ENCODE assay signal across 12 mouse cellular contexts in the genomic region with DNA sequence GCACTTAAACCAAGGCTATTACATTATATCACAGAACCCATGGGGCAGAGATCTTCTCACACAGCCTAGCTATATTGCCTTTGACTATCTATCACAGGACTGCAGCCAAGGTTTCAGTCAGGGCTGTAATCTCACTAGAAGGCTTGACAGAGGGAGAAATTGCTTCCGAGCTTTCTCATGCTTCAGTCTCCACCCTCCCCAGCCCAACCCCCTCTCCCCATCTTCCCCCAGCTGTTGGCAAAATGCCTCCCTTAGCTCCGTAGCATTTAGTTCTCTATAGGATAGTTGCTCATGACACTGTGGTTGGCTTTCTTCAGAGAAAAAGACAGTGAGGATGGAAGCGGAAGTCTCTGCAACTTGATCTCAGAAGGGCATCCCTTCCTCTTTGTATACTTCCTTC. TPM values are rescaled to one million over a fixed set of nuclear protein-coding genes. Genes with fewer than 3 reads are reported as not detected.
DNase-seq lines count a peak whose midpoint lies in the region; ATAC-seq and TF ChIP-seq lines count a peak whose summit lies in the region.
"Had no signal": no experiment of that assay in that cellular context is flagged by ENCODE, and none has a peak within 500 bp of the region (broad histone marks: within the 10 kb centered on the region; RNA-seq: fewer than 3 reads in every experiment).

No protein-coding gene starts in this region.

- TF ChIP-seq POLR2A in limb, embryonic 14.5 days (IDR thresholded peaks at IDR 0.05; ENCODE audit: borderline replicate concordance, extremely low read depth, insufficient read depth, insufficient read length) = no peak

- no peak for DNase-seq in embryonic facial prominence, embryonic 10.5 days (ENCODE audit: low spot score)
- peak; percentile 61 for DNase-seq in limb, embryonic 14.5 days (ENCODE audit: low spot score)
- no peak for DNase-seq in limb, embryonic 10.5 days (ENCODE audit: low spot score)
- DNase-seq in naive thymus-derived CD4-positive, alpha-beta T cell, adult 2 months (ENCODE audit: low read depth) = peak; percentile 60
- DNase-seq in ovary, postnatal 10 days (ENCODE audit: low spot score) = no peak
- no peak for DNase-seq in urinary bladder, postnatal 10 days (ENCODE audit: low spot score)
- DNase-seq: adrenal gland, postnatal 10 days; cerebellum, adult 8-10 months; kidney, adult 11 months had no signal

- H3K9ac ChIP-seq in embryonic facial prominence, embryonic 13.5 days = no peak overlapping the region
- no peak overlapping the region for H3K9ac ChIP-seq in limb, embryonic 14.5 days (ENCODE audit: low read depth, low read length, severe bottlenecking)
- H3K9ac ChIP-seq in liver, embryonic 12.5 days = no peak overlapping the region
- H3K9ac ChIP-seq: neural tube, embryonic 15.5 days had no signal

- no peaks in the 10 kb centered on the region for H3K27me3 ChIP-seq in embryonic facial prominence, embryonic 13.5 days
- no peaks in the 10 kb centered on the region for H3K27me3 ChIP-seq in embryonic facial prominence, embryonic 10.5 days (replicated peaks; ENCODE audit: low read depth, poor library complexity, severe bottlenecking)
- no peaks in the 10 kb centered on the region for H3K27me3 ChIP-seq in limb, embryonic 14.5 days (ENCODE audit: control insufficient read depth, insufficient read depth, low read length)
- no peaks in the 10 kb centered on the region for H3K27me3 ChIP-seq in limb, embryonic 10.5 days (ENCODE audit: low read depth, poor library complexity, severe bottlenecking)
- H3K27me3 ChIP-seq in liver, embryonic 12.5 days (replicated peaks) = no peaks in the 10 kb centered on the region
- H3K27me3 ChIP-seq: neural tube, embryonic 15.5 days had no signal

- H3K27ac ChIP-seq in embryonic facial prominence, embryonic 13.5 days = peak overlapping the region; percentile 24; the same call in 1 of the 2 replicates
- no peak overlapping the region for H3K27ac ChIP-seq in embryonic facial prominence, embryonic 10.5 days (replicated peaks)
- no peak overlapping the region; the same call in 1 of the 2 replicates for H3K27ac ChIP-seq in limb, embryonic 14.5 days (replicated peaks; ENCODE audit: low read depth, low read length)
- no peak overlapping the region for H3K27ac ChIP-seq in limb, embryonic 10.5 days
- no peak overlapping the region for H3K27ac ChIP-seq in liver, embryonic 12.5 days
- H3K27ac ChIP-seq: neural tube, embryonic 15.5 days had no signal

- WGBS in embryonic facial prominence, embryonic 13.5 days = 35% methylated on average over 3 of the region's 3 CpGs
- 77% methylated on average over 3 of the region's 3 CpGs for WGBS in embryonic facial prominence, embryonic 10.5 days
- WGBS in limb, embryonic 14.5 days = 49% methylated on average over 3 of the region's 3 CpGs
- WGBS in limb, embryonic 10.5 days = 70% methylated on average over 3 of the region's 3 CpGs
- 14% methylated on average over 3 of the region's 3 CpGs for WGBS in liver, embryonic 12.5 days (ENCODE audit: insufficient replicate concordance)

- H3K4me2 ChIP-seq in embryonic facial prominence, embryonic 13.5 days = no peak overlapping the region
- no peak overlapping the region for H3K4me2 ChIP-seq in limb, embryonic 14.5 days (replicated peaks; ENCODE audit: low read depth, low read length, severe bottlenecking)
- peak overlapping the region; percentile 15; the same call in 1 of the 2 replicates for H3K4me2 ChIP-seq in liver, embryonic 12.5 days
- H3K4me2 ChIP-seq: neural tube, embryonic 15.5 days had no signal

- peaks cover 20% of the 10 kb centered on the region for H3K36me3 ChIP-seq in embryonic facial prominence, embryonic 13.5 days
- peaks cover 25% of the 10 kb centered on the region for H3K36me3 ChIP-seq in embryonic facial prominence, embryonic 10.5 days (replicated peaks)
- H3K36me3 ChIP-seq in limb, embryonic 14.5 days (ENCODE audit: control insufficient read depth, insufficient read depth, low read length) = peaks cover 6% of the 10 kb centered on the region; the same call in 1 of the 2 replicates
- peaks cover 39% of the 10 kb centered on the region for H3K36me3 ChIP-seq in limb, embryonic 10.5 days
- H3K36me3 ChIP-seq in liver, embryonic 12.5 days = peaks cover 19% of the 10 kb centered on the region
- H3K36me3 ChIP-seq: neural tube, embryonic 15.5 days had no signal

- peaks cover 35% of the 10 kb centered on the region for H3K4me1 ChIP-seq in embryonic facial prominence, embryonic 13.5 days
- peaks cover 13% of the 10 kb centered on the region for H3K4me1 ChIP-seq in embryonic facial prominence, embryonic 10.5 days
- peaks cover 17% of the 10 kb centered on the region for H3K4me1 ChIP-seq in limb, embryonic 14.5 days (ENCODE audit: control insufficient read depth, insufficient read depth, low read length)
- H3K4me1 ChIP-seq in limb, embryonic 10.5 days = peaks cover 3% of the 10 kb centered on the region; the same call in 1 of the 2 replicates
- H3K4me1 ChIP-seq in liver, embryonic 12.5 days = peaks cover 34% of the 10 kb centered on the region

- no peak for ATAC-seq in embryonic facial prominence, embryonic 13.5 days (ENCODE audit: insufficient number of reproducible peaks, insufficient read depth, low FRiP score, low TSS enrichment, low read depth)
- ATAC-seq in limb, embryonic 14.5 days (ENCODE audit: low FRiP score, low read depth) = no peak
- peak; percentile 84 for ATAC-seq in liver, embryonic 12.5 days

- H3K4me3 ChIP-seq in embryonic facial prominence, embryonic 13.5 days = no peak overlapping the region
- H3K4me3 ChIP-seq in embryonic facial prominence, embryonic 10.5 days = no peak overlapping the region
- no peak overlapping the region for H3K4me3 ChIP-seq in limb, embryonic 14.5 days (replicated peaks; ENCODE audit: low read length)
- no peak overlapping the region for H3K4me3 ChIP-seq in limb, embryonic 10.5 days
- no peak overlapping the region for H3K4me3 ChIP-seq in liver, embryonic 12.5 days
- H3K4me3 ChIP-seq: neural tube, embryonic 15.5 days had no signal

- H3K9me3 ChIP-seq in embryonic facial prominence, embryonic 13.5 days = 0 out of 2 replicates have a peak, but pooled peaks cover 4% of the 10 kb centered on the region
- H3K9me3 ChIP-seq in embryonic facial prominence, embryonic 10.5 days = peaks cover 3% of the 10 kb centered on the region; the same call in 1 of the 2 replicates
- H3K9me3 ChIP-seq in limb, embryonic 14.5 days (ENCODE audit: control insufficient read depth, low read length) = no peaks in the 10 kb centered on the region
- H3K9me3 ChIP-seq in limb, embryonic 10.5 days (replicated peaks) = no peaks in the 10 kb centered on the region
- H3K9me3 ChIP-seq in liver, embryonic 12.5 days (replicated peaks) = 0 out of 2 replicates have a peak, but pooled peaks cover 3% of the 10 kb centered on the region
- H3K9me3 ChIP-seq: neural tube, embryonic 15.5 days had no signal

RNA-seq across cellular contexts. Expression of a gene that starts 54.0 kb away (rescaled TPM):
- 19.9 and 23.4 TPM in 2 replicates for polyA plus RNA-seq in embryonic facial prominence, embryonic 13.5 days (2015; fragmentation: Nextera tagmentation; extraction: Ambion mirVana)
- 12.0 and 12.7 TPM in 2 replicates for polyA plus RNA-seq in embryonic facial prominence, embryonic 10.5 days (2016; fragmentation: Nextera tagmentation; extraction: Ambion mirVana)
- polyA plus RNA-seq in limb, embryonic 14.5 days (2012; rRNA removed) = 20.1 and 25.8 TPM in 2 replicates
- polyA plus RNA-seq in limb, embryonic 14.5 days (2014; fragmentation: Nextera tagmentation; extraction: Ambion mirVana) = 25.7 and 27.8 TPM in 2 replicates
- polyA plus RNA-seq in limb, embryonic 10.5 days (2016; fragmentation: Nextera tagmentation; extraction: Ambion mirVana) = 13.3 and 14.2 TPM in 2 replicates
- 5.7 and 6.1 TPM in 2 replicates for polyA plus RNA-seq in liver, embryonic 12.5 days (2016; fragmentation: Nextera tagmentation; extraction: Ambion mirVana)

Comparison
In these comparisons a context has a peak if more than half of its experiments do, and no peak if none do; other contexts are left out.
1. DNase-seq: peak in limb, embryonic 14.5 days (single experiment) and naive thymus-derived CD4-positive, alpha-beta T cell, adult 2 months (single experiment); none in embryonic facial prominence, embryonic 10.5 days (single experiment), limb, embryonic 10.5 days (single experiment), ovary, postnatal 10 days (single experiment) and urinary bladder, postnatal 10 days (single experiment).